Mouse (Mus musculus) CH12.LX (cell line): ENCODE data around the gene Myo1c. TPM values are rescaled to one million over a fixed set of nuclear protein-coding genes. Genes with fewer than 3 reads are reported as not detected.
A peak's percentile ranks its signal among the peaks of the same experiment; 100 is the strongest.

Source experiments
- DNase-seq: peaks from one replicate; pipeline ENCODE4 v3.0.0-alpha.2; 2013; ENCODE audit errors: extremely low read depth
- H3K27ac ChIP-seq: 2 replicates; pipeline ENCODE4 v1.5.1; 2012; ENCODE audit warnings: low read depth, mild to moderate bottlenecking, control low read depth, moderate library complexity; ENCODE audit not compliant: insufficient read depth
- H3K27me3 ChIP-seq: replicated peaks from 2 replicates; pipeline ENCODE3; 2012; ENCODE audit warnings: inconsistent platforms
- H3K36me3 ChIP-seq, 2 experiments: replicated peaks in 1 of 2; 2 replicates each; pipeline versions ENCODE3 to v1.6.1; 2012; ENCODE audit warnings: inconsistent platforms in 1 of 2, low read length in 1 of 2, mild to moderate bottlenecking in 1 of 2, mixed read lengths in 1 of 2, moderate library complexity in 1 of 2; ENCODE audit not compliant: control insufficient read depth in 1 of 2, insufficient read depth in 1 of 2
- H3K4me1 ChIP-seq, 2 experiments: 2 replicates each; pipeline ENCODE4 v1.6.1; 2012; ENCODE audit warnings: inconsistent platforms in 1 of 2, moderate library complexity in 1 of 2; ENCODE audit not compliant: insufficient read depth in 2 of 2, control insufficient read depth in 1 of 2
- H3K4me2 ChIP-seq: 2 replicates; pipeline ENCODE4 v1.6.1; 2012; ENCODE audit warnings: low read depth, mild to moderate bottlenecking, control low read depth; ENCODE audit not compliant: poor library complexity, insufficient read depth, severe bottlenecking
- H3K4me3 ChIP-seq, 3 experiments: fragments of 150-350 bp in 1 of 3; sonication (generic) in 1 of 3; replicated peaks in 1 of 3; 2 replicates each; pipeline versions ENCODE3 to v1.5.1; 2011 to 2012; ENCODE audit warnings: low read depth in 2 of 3, low read length in 2 of 3, mild to moderate bottlenecking in 2 of 3, moderate library complexity in 2 of 3, control low read depth in 1 of 3, improper control_type of control experiment in 1 of 3, inconsistent platforms in 1 of 3, mixed read lengths in 1 of 3; ENCODE audit not compliant: poor library complexity in 1 of 3
- H3K79me2 ChIP-seq: replicated peaks from 2 replicates; pipeline ENCODE4 v1.6.1; 2012; ENCODE audit warnings: mild to moderate bottlenecking, moderate library complexity; ENCODE audit not compliant: control insufficient read depth, poor library complexity, insufficient read depth, severe bottlenecking; ENCODE audit errors: extremely low read depth
- H3K9ac ChIP-seq: 2 replicates; pipeline ENCODE4 v1.6.1; 2012; ENCODE audit warnings: low read depth, mild to moderate bottlenecking, control low read depth, moderate library complexity; ENCODE audit not compliant: insufficient read depth
- H3K9me3 ChIP-seq: replicated peaks from 2 replicates; pipeline ENCODE3; 2012; ENCODE audit warnings: low read length, inconsistent platforms, mixed read lengths
- BHLHE40 ChIP-seq: IDR thresholded peaks from 2 replicates; pipeline ENCODE4 v1.6.1; 2011; ENCODE audit warnings: mild to moderate bottlenecking, low read depth, low read length, improper control_type of control experiment
- CHD1 ChIP-seq: IDR thresholded peaks from 2 replicates; pipeline ENCODE4 v1.6.1; 2012; ENCODE audit warnings: low read depth, low read length, improper control_type of control experiment, inconsistent platforms
- CHD2 ChIP-seq: IDR thresholded peaks from 2 replicates; pipeline ENCODE4 v1.6.1; 2011; ENCODE audit warnings: low read length, improper control_type of control experiment
- CTCF ChIP-seq, 2 experiments: IDR thresholded peaks in 1 of 2; conservative IDR thresholded peaks in 1 of 2; 2 replicates each; pipeline ENCODE4 v1.5.1; 2011 to 2012; ENCODE audit warnings: low read depth in 2 of 2, low read length in 2 of 2, improper control_type of control experiment in 1 of 2, inconsistent platforms in 1 of 2, mild to moderate bottlenecking in 1 of 2, moderate library complexity in 1 of 2
- ELF1 ChIP-seq: IDR thresholded peaks from 2 replicates; pipeline ENCODE4 v1.6.1; 2014; ENCODE audit warnings: low read depth, mild to moderate bottlenecking, inconsistent platforms, low read length, improper control_type of control experiment
- EP300 ChIP-seq: IDR thresholded peaks from 2 replicates; pipeline ENCODE4 v1.6.1; 2011; ENCODE audit warnings: low read length, improper control_type of control experiment
- ETS1 ChIP-seq: conservative IDR thresholded peaks from 2 replicates; pipeline ENCODE4 v1.6.1; 2012; ENCODE audit warnings: low read depth, mild to moderate bottlenecking, inconsistent platforms, low read length, improper control_type of control experiment, moderate library complexity
- GABPA ChIP-seq: IDR thresholded peaks from 2 replicates; pipeline ENCODE4 v1.6.1; 2012; ENCODE audit warnings: low read depth, low read length, improper control_type of control experiment, inconsistent platforms; ENCODE audit not compliant: insufficient replicate concordance
- HCFC1 ChIP-seq: IDR thresholded peaks from 2 replicates; pipeline ENCODE4 v1.6.1; 2012; ENCODE audit warnings: low read depth, mild to moderate bottlenecking, inconsistent platforms, low read length, improper control_type of control experiment
- IRF4 ChIP-seq: IDR thresholded peaks from 2 replicates; pipeline ENCODE4 v1.6.1; 2014; ENCODE audit warnings: low read depth, mild to moderate bottlenecking, inconsistent platforms, low read length, improper control_type of control experiment
- JUN ChIP-seq: IDR thresholded peaks from 2 replicates; pipeline ENCODE4 v1.6.1; 2011; ENCODE audit warnings: low read depth, mild to moderate bottlenecking, low read length, improper control_type of control experiment, moderate library complexity; ENCODE audit not compliant: insufficient read depth
- KAT2A ChIP-seq: IDR thresholded peaks from 2 replicates; pipeline ENCODE4 v1.6.1; 2012; ENCODE audit warnings: low read length, improper control_type of control experiment, inconsistent platforms; ENCODE audit not compliant: insufficient replicate concordance
- MAFK ChIP-seq: IDR thresholded peaks from 2 replicates; pipeline ENCODE4 v1.6.1; 2011; ENCODE audit warnings: low read length, improper control_type of control experiment; ENCODE audit not compliant: insufficient replicate concordance
- MAX ChIP-seq: IDR thresholded peaks from 2 replicates; pipeline ENCODE4 v1.6.1; 2011; ENCODE audit warnings: low read length, improper control_type of control experiment
- MAZ ChIP-seq: IDR thresholded peaks from 2 replicates; pipeline ENCODE4 v1.6.1; 2012; ENCODE audit warnings: low read depth, mild to moderate bottlenecking, inconsistent platforms, low read length, improper control_type of control experiment, moderate library complexity
- MEF2A ChIP-seq: IDR thresholded peaks from 2 replicates; pipeline ENCODE4 v1.6.1; 2014; ENCODE audit warnings: low read depth, mild to moderate bottlenecking, inconsistent platforms, low read length, improper control_type of control experiment, borderline replicate concordance
- MYC ChIP-seq: IDR thresholded peaks from 2 replicates; pipeline ENCODE4 v1.6.1; 2011; ENCODE audit warnings: low read depth, mild to moderate bottlenecking, improper control_type of control experiment, low read length
- NELFE ChIP-seq: IDR thresholded peaks from 2 replicates; pipeline ENCODE4 v1.6.1; 2011; ENCODE audit warnings: low read depth, low read length, improper control_type of control experiment
- RAD21 ChIP-seq: IDR thresholded peaks from 2 replicates; pipeline ENCODE4 v1.6.1; 2011; ENCODE audit warnings: low read depth, mild to moderate bottlenecking, low read length, improper control_type of control experiment, moderate library complexity
- SIN3A ChIP-seq: IDR thresholded peaks from 2 replicates; pipeline ENCODE4 v1.6.1; 2012; ENCODE audit warnings: low read length, improper control_type of control experiment, inconsistent platforms
- TBP ChIP-seq: conservative IDR thresholded peaks from 2 replicates; pipeline ENCODE4 v1.6.1; 2011; ENCODE audit warnings: low read depth, low read length, improper control_type of control experiment
- TCF12 ChIP-seq: IDR thresholded peaks from 2 replicates; pipeline ENCODE4 v1.6.1; 2014; ENCODE audit warnings: low read depth, mild to moderate bottlenecking, inconsistent platforms, low read length, improper control_type of control experiment
- UBTF ChIP-seq: IDR thresholded peaks from 2 replicates; pipeline ENCODE4 v1.6.1; 2012; ENCODE audit warnings: low read depth, mild to moderate bottlenecking, inconsistent platforms, low read length, improper control_type of control experiment, moderate library complexity
- USF1 ChIP-seq: IDR thresholded peaks from 2 replicates; pipeline ENCODE4 v1.6.1; 2014; ENCODE audit warnings: low read depth, mild to moderate bottlenecking, inconsistent platforms, low read length, improper control_type of control experiment
- USF2 ChIP-seq: conservative IDR thresholded peaks from 2 replicates; pipeline ENCODE4 v1.6.1; 2011; ENCODE audit warnings: low read depth, low read length, improper control_type of control experiment
- ZMIZ1 ChIP-seq: IDR thresholded peaks from 2 replicates; pipeline ENCODE4 v1.6.1; 2012; ENCODE audit warnings: low read depth, mild to moderate bottlenecking, inconsistent platforms, low read length, improper control_type of control experiment
- ZNF384 ChIP-seq: IDR thresholded peaks from 2 replicates; pipeline ENCODE4 v1.6.1; 2012; ENCODE audit warnings: low read depth, low read length, improper control_type of control experiment, inconsistent platforms
- dilution Hi-C: fragments of 300-500 bp; cut with MboI; formaldehyde crosslinking; loops from 2 replicates; pipeline ENCODE4 v1.14.3; 2020; ENCODE audit warnings: low sequenced_read_pairs; ENCODE audit not compliant: extremely low pct_unique_long_range_greater_than_20kb, extremely low pct_ligation_motif_present
- in situ Hi-C: fragments of 300-500 bp; cut with MboI; formaldehyde crosslinking; loops from 3 replicates; pipeline ENCODE4 v1.14.3; 2019; ENCODE audit warnings: low sequenced_read_pairs, low pct_ligation_motif_present, low pct_unique_long_range_greater_than_20kb, mixed read lengths
- polyA plus RNA-seq: library from polyadenylated mRNA; unstranded; fragments of >175 nt; gene quantifications from 2 replicates; pipeline ENCODE4 v1.2.1, GENCODE M21; 2012; ENCODE audit warnings: low read depth; ENCODE audit not compliant: insufficient read length
- total RNA-seq, 2 experiments: library from RNA; depleted of rRNA; stranded (reverse); fragments of 300-350 nt in 1 of 2; fragments of >200 nt in 1 of 2; gene quantifications; 2 replicates each; pipeline ENCODE4 v1.2.3; 2012 to 2014

Gene Myo1c
- total and polyA plus RNA-seq, 3 experiments: 21.9 to 52.0 (median 41.1) TPM

DNA sequence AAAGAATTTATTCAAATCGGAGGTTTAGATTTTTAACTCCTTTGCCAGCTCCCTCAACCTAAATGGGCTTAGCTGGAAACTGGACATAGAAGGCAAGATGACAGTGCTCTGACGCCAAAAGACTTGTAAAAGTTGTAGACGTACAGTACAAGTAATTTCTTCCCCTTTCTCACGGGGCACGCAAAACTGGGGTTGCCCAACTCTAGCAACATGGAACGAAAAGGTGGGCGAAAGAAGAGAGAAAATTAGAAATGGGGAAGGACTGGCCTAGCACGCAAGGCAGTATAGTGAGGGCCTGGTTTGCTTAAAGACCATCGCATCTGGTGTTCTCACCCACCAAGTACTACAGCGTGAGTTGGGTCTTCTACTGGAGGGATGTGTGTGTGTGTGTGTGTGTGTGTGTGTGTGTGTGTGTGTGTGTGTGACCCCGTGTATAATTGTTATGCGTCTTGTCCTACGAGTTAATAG, 688 bp downstream of the Myo1c start:
- in situ Hi-C loops: no loop called here
- peak; percentile 48 for DNase-seq
- TF ChIP-seq MYC (no peak), EP300 (peak; percentile 37; the same call in 1 of the 2 replicates), MEF2A (peak; percentile 28; the same call in 1 of the 2 replicates), KAT2A (peak; percentile 62; the same call in 1 of the 2 replicates), TCF12 (no peak), NELFE (0 out of 2 replicates have a peak, but pooled peaks have one; percentile 77), CTCF (conservative IDR thresholded peaks at IDR 0.05 in 1 of 2, IDR thresholded peaks at IDR 0.05 in 1 of 2; ENCODE audit: low read depth in 2 of 2, low read length in 2 of 2) (no peak), HCFC1 (no peak; the same call in 1 of the 2 replicates), MAFK (0 out of 2 replicates have a peak, but pooled peaks have one; percentile 15), USF1 (no peak), ZNF384 (peak; percentile 25; the same call in 1 of the 2 replicates), CHD1 (peak; percentile 94), ETS1 (no peak; the same call in 1 of the 2 replicates), IRF4 (peak; percentile 58; the same call in 1 of the 2 replicates), MAZ (peak; percentile 78), SIN3A (peak; percentile 78; the same call in 1 of the 2 replicates)
- Histone ChIP-seq H3K9ac (peak overlapping the region; percentile 86), H3K36me3 (peaks cover 14 to 28% of the 10 kb centered on the region in 2 experiments), H3K4me1 (peaks cover 6 to 46% of the 10 kb centered on the region in 2 experiments; a peak in 3 of 4 replicates), H3K27me3 (no peaks in the 10 kb centered on the region), H3K79me2 (peaks cover 16% of the 10 kb centered on the region), H3K9me3 (no peaks in the 10 kb centered on the region), H3K27ac (peak overlapping the region; percentile 56), H3K4me3 (peak overlapping the region; percentile 62 to 97 (median 83)), H3K4me2 (peak overlapping the region; percentile 52)
- dilution Hi-C loops: no loop called here

DNA sequence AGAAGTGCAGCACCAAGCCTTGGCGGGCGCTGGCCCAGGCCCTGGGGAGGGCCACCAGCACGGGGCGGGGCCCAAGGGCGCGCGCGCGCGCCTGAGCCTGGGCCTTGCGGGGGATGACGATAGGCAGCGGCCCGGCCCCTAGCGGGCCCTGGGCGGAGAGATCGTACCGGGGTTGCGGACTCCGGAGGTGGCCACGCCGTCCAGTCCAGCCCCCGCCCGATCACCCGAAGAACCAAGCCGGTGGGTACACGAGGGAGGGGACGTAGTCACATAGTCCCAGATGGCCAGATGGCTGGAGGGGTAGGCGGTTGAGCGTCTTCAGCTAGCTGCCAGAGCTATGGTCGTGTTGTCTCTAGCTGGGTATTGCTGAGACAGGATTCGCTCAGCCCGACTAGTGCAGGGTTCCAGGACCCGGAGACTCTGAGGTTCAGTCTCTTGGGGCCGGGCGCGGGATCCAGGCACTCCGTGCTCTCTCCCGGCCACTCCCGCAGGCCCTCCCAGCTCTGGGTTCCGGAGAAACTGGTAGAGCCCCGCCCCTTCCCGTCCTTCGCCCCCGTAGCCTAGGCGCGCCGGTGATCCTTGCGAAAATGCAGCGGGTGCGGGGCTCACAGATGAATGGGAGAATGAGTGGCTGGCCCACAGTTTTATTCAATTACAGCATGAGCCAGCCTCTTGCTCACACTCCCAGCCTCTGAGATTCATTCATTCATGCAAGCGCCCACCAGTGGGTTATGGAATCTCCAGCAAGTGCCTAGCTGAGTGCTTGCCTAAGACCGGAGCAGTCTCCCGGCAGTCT, 1.3 kb downstream of the Myo1c start:
- Histone ChIP-seq H3K4me3 (peak overlapping the region; percentile 62 to 97 (median 83)), H3K79me2 (peaks cover 22% of the 10 kb centered on the region), H3K27ac (peak overlapping the region; percentile 77), H3K4me2 (peak overlapping the region; percentile 90), H3K9me3 (no peaks in the 10 kb centered on the region), H3K27me3 (no peaks in the 10 kb centered on the region), H3K9ac (peak overlapping the region; percentile 86), H3K4me1 (peaks cover 6 to 51% of the 10 kb centered on the region in 2 experiments; a peak in 3 of 4 replicates), H3K36me3 (peaks cover 12 to 26% of the 10 kb centered on the region in 2 experiments)
- dilution Hi-C loops: no loop called here
- peak; percentile 74 for DNase-seq
- in situ Hi-C loops: no loop called here
- peak; percentile 71 for TF ChIP-seq MAX
- TF ChIP-seq USF2: no peak; the same call in 1 of the 2 replicates
- TF ChIP-seq JUN: no peak
- peak; percentile 96 for TF ChIP-seq UBTF
- peak; percentile 26; the same call in 1 of the 2 replicates for TF ChIP-seq ELF1
- no peak; the same call in 1 of the 2 replicates for TF ChIP-seq RAD21
- TF ChIP-seq GABPA: no peak
- no peak for TF ChIP-seq BHLHE40
- TF ChIP-seq TBP: no peak; the same call in 1 of the 2 replicates
- peak; percentile 72; the same call in 1 of the 2 replicates for TF ChIP-seq ZMIZ1
- peak; percentile 81 for TF ChIP-seq MYC
- TF ChIP-seq IRF4: 0 out of 2 replicates have a peak, but pooled peaks have one; percentile 45
- TF ChIP-seq CHD1: peak; percentile 93
- TF ChIP-seq NELFE: peak; percentile 12
- no peak for TF ChIP-seq CTCF (conservative IDR thresholded peaks at IDR 0.05 in 1 of 2, IDR thresholded peaks at IDR 0.05 in 1 of 2; ENCODE audit: low read depth in 2 of 2, low read length in 2 of 2)
- TF ChIP-seq EP300: no peak
- TF ChIP-seq ZNF384: no peak
- peak; percentile 77 for TF ChIP-seq TCF12
- TF ChIP-seq HCFC1: peak; percentile 46
- TF ChIP-seq USF1: no peak
- 0 out of 2 replicates have a peak, but pooled peaks have one; percentile 7 for TF ChIP-seq KAT2A
- TF ChIP-seq CHD2: peak; percentile 48
